Mouse (Mus musculus): ENCODE results near the gene Gm10198. TPM values are rescaled to one million over a fixed set of nuclear protein-coding genes. Genes with fewer than 3 reads are reported as not detected.

The Gm10198 gene
- total RNA-seq (2022), result not detected

DNA sequence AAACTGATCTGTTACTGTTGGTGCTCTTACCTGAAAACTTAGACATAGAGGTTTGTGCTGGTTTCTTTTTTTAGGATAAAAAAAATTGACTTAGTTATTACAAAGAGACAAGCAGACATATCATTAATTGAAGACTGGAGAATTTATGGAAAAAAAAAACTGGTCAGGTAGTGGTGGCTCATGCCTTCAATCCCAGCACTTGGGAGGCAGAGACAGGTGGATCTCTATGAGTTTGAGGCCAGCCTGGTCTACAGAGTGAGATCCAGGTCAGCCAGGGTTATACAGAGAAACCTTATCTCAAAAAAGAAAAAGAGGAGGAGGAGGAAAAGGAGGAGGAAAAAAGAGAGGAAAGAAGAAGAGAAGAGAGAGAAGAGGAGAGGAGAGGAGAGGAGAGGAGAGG lies at the start of gene Gm10198:
TSS of gene Gm10198 (plus strand) at position 301 of the 400 bp plus-strand sequence.
- no peak for DNase-seq (ENCODE audit: low spot score in 2 of 2)

DNA sequence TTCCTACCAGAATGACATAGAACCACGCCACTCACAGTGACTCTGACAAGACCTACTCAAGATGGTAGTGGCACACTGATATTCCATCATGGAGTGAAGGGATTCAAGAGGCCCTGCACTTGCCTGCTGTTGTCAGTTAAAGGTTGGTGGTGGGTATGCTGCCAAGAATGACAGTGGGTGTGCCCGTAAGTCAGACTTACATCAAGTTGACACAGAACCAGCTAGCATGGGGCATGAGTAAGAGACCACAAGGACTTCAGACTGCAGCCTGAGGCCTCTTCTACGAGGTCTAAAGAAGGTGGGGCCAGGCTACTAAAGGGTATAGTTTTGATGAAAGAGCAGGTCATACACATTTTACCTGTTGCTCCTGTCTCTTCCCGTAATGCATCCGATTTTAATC lies 47.3 kb upstream of the Gm10198 start:
- DNase-seq (ENCODE audit: low spot score in 2 of 2), result no peak

DNA sequence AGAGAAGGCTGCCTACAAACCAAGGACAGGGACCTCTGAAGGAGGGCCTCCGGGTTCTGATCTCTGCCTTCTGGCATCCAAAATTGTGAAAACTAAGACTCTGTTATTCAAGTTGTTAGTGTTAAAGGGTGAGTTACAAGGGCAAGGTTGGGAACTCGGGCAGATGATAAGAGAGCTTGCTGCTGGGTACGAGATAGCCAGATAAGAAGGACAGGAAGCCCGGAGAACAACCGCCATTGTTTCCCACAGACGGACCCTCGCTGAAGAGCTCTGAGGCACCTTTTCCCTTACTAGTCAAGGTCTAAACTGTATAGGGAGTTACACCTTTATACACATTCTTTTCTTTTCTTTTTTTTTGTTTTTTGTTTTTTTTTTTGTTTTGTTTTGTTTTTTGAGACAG lies 39.8 kb upstream of the Gm10198 start:
- DNase-seq (ENCODE audit: low spot score in 2 of 2), result no peak

DNA sequence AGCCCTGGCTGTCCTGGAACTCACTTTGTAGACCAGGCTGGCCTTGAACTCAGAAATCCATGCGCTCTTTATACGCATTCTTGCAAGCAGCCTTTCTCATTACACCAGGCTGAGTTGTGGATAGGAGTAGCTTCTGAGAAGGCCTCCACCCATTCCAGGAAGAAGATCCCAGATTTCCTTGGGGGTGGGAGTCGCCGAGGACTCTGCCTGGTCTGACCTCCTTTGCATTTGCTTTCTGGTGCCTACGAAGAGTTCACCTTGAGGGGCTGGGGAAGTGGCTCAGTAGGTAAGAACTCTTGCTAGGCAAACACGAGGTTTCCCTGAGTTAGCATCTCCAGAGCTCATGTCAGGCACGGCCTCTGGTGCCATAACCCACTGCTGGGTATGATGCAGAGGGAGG lies 39.4 kb upstream of the Gm10198 start:
- DNase-seq (ENCODE audit: low spot score in 2 of 2), result no peak

DNA sequence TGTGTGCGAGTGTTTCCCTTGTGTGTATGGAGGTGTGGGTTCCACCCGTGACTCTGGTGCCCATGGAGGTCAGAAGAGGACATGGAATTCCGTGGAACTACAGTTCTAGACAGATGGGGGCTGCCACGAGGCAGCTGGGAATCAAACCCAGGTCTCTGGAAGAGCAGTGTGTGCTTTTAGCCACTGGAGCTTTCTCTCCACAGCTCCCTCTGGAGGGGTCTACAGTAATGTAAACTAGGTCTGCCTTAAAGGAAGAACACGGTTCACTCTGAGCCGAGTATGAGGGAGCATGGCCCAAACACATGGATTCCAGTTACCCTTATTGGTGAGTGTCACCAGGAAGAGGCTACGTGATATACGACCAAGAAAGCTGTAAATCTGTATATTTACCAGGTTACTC lies 38.6 kb upstream of the Gm10198 start:
- DNase-seq (ENCODE audit: low spot score in 2 of 2), result no peak

DNA sequence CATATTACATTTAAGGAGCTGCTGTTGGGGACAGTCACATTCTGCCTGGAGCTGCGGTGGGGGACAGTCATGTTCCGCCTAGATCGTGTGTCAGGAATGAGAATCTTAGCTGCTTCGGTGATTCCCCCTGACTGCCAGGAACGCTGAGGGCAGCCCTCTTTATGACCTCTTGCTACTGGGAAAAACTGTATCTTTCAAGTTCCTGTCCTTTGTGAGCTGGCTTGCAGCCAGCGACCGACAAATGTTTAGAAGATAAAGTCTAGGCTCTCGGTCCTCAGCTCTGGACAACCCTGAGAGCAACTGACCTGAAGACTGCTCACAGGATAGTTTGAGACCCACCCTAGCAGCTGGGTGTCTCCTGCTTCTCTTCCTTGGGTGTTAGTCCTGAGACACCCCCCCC lies 37.3 kb upstream of the Gm10198 start:
- DNase-seq (ENCODE audit: low spot score in 2 of 2), result no peak

DNA sequence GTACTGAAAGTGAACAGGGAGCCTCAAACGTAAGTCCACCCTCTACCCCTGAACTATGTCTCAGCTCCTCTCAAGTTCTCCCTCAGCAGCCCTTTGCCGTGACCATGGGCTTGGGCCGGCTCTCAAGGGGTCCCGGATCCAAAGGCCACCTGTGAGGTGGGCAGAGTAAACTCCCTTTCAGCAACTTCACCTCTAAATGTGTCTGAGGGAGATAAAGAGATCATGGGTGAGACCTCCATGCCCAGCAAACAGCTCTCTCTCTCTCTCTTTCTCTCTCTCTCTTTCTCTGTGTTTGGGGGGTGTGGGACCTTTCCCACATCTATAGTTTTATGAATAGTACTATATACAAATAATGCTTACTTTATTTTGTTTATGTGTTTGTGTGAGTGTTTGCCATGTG lies 36.2 kb upstream of the Gm10198 start:
- DNase-seq (ENCODE audit: low spot score in 2 of 2), result no peak

DNA sequence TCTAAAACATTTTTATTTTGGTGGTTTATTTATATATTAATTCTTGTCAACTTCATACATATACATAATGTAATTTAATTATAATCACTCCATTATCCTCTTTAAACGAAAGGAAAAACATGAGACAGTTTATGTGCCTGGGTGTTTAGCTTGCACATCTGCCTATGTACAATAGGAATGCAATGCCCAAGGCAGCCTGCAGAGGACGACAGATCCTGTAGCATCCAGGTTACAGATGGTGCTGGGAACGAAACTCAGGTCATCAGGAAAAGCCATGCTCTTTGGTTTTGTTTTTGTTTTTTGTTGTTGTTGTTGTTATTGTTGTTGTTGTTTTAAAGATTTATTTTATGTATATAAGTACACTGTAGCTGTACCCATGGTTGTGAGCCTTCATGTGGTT lies 32.4 kb upstream of the Gm10198 start:
- no peak for DNase-seq (ENCODE audit: low spot score in 2 of 2)

DNA sequence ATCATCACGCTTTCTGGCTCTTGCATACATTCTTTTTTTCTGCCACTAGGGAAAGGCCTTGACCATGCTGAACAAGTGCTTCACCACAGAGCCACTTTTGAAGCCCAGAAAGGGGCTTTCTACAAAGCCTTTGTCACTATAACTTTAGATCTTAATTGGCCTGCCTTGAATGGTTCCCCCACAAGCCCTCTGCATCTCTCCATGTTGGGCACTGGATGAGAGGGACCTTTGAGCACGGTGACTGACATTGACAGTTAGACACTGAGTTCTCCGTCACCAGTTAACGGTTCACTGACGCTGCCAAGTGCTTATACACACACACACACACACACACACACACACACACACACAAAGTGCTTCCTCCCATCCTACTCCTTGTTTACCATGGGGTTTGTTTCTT lies 30.0 kb upstream of the Gm10198 start:
- no peak for DNase-seq (ENCODE audit: low spot score in 2 of 2)

DNA sequence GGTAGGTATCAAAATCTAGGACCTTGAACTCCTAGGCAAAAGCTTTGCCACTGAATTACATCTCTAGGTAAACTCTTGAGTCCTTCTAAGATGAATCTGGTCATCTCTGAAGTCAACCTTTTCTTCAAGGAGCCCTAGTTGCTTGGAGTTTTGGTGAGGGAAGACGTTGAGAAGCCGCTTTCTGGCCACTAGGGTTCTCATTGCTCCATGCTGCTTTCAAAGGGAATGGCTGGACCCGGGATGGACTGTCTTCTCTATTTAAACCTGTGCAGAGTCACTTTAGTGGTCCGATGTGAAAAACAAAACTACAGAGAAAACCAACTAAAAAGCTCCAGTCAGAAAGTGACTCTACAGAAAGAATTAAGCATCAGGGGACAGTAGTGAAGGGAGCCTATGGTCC lies 18.4 kb upstream of the Gm10198 start:
- no peak for DNase-seq (ENCODE audit: low spot score in 2 of 2)

DNA sequence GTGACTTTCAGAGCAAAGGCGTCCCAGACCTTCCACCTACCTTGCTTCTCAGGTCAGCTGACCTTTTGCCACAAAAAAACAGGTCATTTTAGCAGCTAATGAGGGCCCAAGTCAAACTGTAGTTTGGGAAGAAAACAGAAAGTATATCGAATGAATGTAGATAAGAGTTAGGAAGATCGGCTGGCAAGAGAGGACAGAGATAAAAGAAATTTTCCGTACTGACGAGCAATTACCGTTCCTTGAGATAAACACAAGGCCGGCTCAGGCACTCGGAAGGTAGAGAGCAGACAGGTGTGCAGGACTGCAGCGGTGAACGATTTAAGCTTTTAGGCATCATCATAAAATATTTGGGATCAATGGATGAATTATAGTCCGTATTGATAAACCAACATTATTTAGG lies 15.4 kb upstream of the Gm10198 start:
- no peak for DNase-seq (ENCODE audit: low spot score in 2 of 2)

DNA sequence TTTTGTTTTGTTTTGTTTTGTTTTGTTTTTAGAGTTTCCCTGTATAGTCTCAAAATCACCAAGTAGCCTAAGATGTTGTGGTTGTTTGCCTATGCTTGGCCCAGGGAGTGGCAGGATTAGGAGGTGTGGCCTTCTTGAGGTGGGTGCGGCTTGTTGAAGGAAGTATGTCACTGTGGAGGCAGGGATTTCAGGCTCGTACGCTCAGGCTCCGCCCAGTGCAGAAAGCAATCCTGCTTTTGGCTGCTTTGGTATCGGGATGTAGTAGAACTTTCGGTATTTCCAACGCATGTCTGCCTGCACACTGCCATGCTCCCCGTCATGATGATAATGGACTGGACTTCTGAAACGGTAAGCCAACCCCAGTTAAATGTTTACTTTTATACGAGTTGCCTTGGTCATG lies 12.5 kb upstream of the Gm10198 start:
- no peak for DNase-seq (ENCODE audit: low spot score in 2 of 2)

DNA sequence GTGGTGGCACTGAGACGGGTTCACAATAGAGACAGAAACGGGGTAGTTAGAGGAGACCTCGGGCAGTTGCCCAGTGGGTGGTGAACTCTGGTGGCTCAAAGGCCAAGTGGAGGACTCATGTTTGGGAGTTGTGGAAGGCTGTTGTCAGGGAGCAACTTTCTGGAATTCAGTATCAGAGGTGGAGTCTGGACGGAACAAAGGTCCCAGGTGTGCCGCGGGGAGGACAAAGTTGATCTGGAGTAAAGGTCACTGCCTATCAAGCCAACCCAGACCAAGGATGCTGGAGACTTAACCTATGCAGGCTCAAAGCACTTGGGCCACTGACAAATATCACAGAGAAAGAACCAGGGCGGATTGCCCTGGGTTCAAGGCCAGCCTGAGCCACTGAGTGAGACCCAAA lies 5.5 kb downstream of the Gm10198 start:
- no peak for DNase-seq (ENCODE audit: low spot score in 2 of 2)

DNA sequence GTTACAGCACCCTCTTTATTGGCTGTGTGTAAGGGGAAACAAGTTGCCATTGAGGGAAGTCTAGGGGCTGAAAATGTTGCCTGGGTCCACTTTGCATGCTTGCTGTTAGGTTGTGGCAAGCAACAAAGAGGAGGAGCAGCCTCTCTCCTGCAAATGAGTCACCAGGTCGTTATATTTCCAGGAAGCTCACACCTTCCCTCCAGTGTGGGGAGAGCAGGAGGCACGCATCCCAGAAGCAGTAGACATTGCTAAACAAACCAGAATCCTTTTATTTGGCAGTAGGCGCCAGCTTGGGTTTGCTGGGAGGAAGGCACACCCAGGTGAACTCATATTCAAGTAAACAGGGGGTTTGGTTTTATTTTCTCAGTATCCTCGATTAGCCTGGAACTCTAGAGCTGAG lies 8.8 kb downstream of the Gm10198 start:
- no peak for DNase-seq (ENCODE audit: low spot score in 2 of 2)

DNA sequence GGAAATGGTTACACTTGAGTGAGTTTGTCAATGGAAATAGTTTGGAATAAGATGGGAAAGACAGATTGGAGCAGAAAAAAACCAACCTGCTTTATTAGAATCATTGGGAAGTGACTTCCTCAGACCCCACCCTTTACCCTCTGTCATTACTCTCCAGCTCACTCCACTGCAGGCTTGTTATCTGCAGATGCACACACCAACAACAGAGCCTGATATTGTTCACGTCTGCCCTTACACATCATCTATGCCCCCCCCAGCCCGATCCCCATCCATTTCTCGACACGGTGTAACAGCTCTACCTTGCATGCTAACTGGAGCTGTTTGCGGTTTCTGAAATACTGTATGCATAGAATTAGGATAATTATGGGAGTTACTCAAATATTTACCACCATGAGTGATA lies 12.2 kb downstream of the Gm10198 start:
- DNase-seq (ENCODE audit: low spot score in 2 of 2), result no peak

DNA sequence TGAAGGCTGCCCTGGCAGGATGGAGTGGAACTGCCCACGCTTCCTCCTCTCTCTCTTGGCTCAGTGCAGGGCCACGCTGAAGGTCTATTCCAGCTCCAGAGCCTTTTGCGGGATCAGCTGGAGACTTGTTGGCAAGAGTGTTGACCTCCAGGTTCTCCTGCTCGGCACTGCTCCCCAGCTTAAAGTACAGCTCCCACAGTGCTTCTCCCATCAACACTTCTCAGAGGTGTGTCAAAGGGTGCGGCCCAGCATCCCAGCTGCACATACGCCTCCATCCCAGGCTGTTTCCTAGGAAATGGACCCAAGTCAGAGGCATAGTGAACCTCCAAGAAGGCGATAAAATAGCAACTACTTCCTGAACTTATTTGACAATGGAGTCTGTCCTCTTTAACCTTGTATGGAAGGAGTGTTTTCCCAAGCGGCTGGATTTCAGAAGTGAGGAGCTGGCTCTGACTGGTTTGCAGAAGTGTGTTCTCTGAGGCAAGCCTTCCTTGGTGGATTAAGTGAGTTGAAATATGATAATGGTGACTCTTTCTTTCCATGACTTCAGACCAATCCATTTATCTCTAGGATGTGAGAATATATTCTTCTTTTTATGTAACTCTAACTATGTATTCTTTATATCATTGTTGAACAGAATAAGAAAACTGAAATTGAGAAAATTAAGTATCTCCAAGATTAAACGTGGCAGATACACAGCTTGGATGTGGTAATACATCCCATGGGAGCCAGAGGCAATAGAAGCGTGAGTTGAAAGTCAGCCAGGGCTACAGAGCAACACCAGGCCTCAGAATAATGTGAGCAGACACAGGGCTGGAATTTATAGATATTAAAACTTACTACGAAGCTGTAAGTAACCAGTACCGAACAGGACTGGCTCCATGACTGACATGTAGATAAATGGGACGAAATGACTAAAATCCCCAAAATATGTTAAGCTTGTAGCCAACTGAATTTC lies 23.9 kb downstream of the Gm10198 start:
- no peak for DNase-seq (ENCODE audit: low spot score in 2 of 2)

DNA sequence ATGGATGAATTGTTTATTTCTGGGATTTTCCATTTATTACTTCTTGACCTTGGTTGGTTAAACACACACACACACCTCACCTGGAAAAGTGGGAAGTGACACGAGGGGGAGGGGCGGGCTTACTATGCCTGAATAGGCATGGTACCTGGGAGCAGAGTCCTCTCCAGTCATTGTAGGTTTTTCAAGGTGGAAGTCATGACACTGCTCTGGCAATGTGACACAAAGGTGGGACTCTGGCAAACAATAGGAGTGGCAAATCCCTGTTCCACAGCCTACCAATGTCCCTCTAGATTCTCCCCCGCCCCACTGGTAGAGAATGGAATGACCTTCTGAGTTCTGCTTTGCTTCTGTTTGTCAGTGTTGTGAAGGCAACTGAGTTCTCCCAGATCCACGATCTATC lies 27.8 kb downstream of the Gm10198 start:
- no peak for DNase-seq (ENCODE audit: low spot score in 2 of 2)

DNA sequence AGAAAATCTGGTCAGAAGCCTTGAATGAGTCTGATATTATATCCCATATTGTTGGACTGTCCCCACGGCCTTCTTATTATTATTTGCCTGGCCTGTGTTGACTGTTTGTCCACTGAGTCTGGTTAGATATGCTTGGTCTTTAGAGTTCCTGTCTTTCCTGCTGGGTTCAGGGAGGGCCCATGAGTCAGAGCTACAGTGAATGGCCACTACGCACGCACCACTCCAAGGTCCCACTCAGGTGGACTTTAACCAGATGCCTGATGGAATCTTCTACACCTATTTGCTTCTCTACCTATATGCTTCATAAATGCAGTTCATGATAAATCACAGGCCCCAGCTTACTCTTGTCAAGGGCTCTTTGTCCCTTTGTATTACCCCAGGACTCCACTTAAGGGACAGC lies 29.8 kb downstream of the Gm10198 start:
- no peak for DNase-seq (ENCODE audit: low spot score in 2 of 2)

DNA sequence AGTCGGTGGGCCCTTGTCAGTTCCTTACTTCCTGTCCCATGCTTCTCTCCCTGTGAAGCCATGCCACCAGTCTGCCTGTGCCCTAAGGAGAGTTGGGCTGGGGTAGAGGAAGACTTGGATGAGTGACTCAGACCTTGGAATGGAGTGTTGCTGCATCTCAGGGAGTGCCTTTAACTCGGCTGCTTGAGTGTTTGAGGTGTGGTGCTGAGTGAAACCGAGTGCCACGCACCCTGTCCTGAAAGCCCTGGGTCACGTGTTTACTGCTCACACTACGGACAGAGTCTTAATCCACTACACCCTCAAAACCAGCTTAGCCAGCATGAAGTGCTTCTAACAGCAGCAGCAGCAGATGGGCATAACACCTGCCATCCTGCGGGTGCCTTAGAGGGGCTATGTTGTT lies 30.5 kb downstream of the Gm10198 start:
- DNase-seq (ENCODE audit: low spot score in 2 of 2), result no peak

DNA sequence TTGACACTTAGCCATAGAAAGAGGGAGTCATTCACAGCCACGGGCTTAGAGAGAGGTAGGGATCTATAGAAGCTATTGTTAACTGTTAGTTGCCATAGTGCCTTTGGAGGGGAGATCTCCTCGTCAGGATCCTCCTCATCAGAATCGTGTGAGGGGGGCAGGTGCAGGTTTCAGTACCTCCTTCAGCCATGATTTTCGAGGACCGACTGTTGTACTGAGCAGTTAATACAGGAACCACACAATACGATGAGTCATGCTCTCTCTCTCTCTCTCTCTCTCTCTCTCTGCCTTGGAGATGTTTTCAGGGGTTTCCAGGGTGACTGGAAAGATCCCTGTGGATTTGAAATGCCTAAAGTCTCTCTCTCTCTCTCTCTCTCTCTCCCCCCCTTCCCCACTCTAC lies 31.5 kb downstream of the Gm10198 start:
- DNase-seq (ENCODE audit: low spot score in 2 of 2), result no peak

DNA sequence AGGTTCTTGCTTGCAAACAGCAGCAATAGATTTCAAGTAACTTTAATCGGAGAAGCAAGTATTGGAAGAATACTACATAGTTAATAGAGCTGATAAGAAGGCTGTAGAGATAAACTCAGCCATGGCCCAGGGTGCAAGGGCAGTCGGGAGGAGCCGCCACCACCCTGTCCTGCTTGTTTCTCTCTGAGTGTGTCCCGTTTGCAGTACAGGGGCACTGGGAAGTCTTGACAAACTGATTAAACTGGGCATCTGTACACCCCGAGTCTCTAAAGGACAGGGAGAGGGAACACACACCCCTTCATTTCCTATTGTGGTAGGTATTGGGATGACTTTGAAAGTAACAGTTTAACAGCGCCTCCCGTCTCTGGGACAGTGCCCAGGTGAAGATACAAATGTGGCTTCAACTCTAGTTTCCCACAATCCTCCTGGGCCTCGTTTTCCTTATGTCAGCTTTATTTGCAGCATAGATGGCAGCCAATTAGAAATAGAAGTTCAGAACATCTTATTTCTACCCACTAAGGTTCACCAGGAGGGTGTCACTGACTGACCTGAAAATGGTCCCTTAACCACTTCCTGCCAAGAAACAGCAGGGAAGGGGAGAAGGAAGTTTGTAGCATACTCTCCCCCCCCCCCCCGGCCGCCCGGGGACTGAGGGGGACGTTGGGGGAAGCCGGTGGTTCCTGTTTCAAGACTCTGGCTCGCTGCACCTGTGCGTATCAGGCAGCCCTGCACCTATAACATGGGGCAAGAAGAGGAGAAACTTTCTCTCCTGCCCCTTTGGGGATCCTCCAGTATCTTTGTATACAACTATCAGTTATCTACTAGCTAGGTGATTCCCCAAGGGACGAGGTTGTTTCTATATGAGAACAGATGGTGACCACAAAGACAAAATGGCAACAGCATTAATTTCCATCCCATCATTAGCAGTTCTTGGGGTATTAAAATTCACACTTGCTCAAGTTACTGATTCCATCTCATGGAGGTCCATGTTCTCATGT lies 41.9 kb downstream of the Gm10198 start:
- DNase-seq (ENCODE audit: low spot score in 2 of 2), result no peak

DNA sequence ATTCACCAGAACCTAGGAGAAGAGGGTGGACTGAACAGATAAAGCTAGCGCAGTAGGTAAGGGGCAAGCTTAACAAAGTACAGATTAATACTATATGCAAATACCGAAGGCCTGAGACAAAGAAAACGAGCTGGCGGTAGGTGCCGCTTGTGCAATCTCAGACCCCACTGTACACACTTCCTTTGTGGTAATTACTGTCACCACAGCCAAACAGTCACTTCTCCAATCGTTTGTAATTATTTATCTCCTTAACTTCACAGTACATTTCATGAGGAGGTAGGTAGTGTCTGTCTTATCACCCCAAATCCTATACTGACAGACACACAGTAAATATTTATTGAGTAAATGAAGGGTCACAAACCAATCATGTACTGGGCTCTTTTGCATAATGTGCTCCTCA lies 47.7 kb downstream of the Gm10198 start:
- DNase-seq (ENCODE audit: low spot score in 2 of 2), result no peak
